Mouse (Mus musculus) neural tube, embryonic 13.5 days (tissue): ENCODE data around the gene Mboat2. TPM values are rescaled to one million over a fixed set of nuclear protein-coding genes. Genes with fewer than 3 reads are reported as not detected.
A peak's percentile ranks its signal among the peaks of the same experiment; 100 is the strongest.

Source experiments
- ATAC-seq: fragments of 200-750 bp; cut with Nextera tagmentation; 2 replicates; pipeline ENCODE4 v1.8.0; 2017; ENCODE audit warnings: low read depth, mild to moderate bottlenecking, moderate TSS enrichment, moderate library complexity
- H3K27ac ChIP-seq: fragments of 300-500 bp; sonication (generic); replicated peaks from 2 replicates; pipeline ENCODE4 v1.5.1; 2015; ENCODE audit warnings: moderate library complexity, mild to moderate bottlenecking, inconsistent platforms
- H3K27me3 ChIP-seq: fragments of 300-500 bp; sonication (generic); 2 replicates; pipeline ENCODE4 v1.6.1; 2015; ENCODE audit warnings: mild to moderate bottlenecking, inconsistent platforms
- H3K36me3 ChIP-seq: fragments of 300-500 bp; sonication (generic); 2 replicates; pipeline ENCODE4 v1.6.1; 2015; ENCODE audit warnings: mild to moderate bottlenecking, inconsistent platforms
- H3K4me1 ChIP-seq: fragments of 300-500 bp; sonication (generic); replicated peaks from 2 replicates; pipeline ENCODE4 v1.6.1; 2015; ENCODE audit warnings: inconsistent platforms
- H3K4me2 ChIP-seq: fragments of 300-500 bp; sonication (generic); 2 replicates; pipeline ENCODE4 v1.6.1; 2015; ENCODE audit warnings: inconsistent platforms, mild to moderate bottlenecking, moderate library complexity
- H3K4me3 ChIP-seq: fragments of 300-500 bp; sonication (generic); 2 replicates; pipeline ENCODE4 v1.5.1; 2015; ENCODE audit warnings: mild to moderate bottlenecking, inconsistent platforms
- H3K9ac ChIP-seq: fragments of 300-500 bp; sonication (generic); 2 replicates; pipeline ENCODE4 v1.6.1; 2015; ENCODE audit warnings: moderate library complexity, mild to moderate bottlenecking, inconsistent platforms
- H3K9me3 ChIP-seq: fragments of 300-500 bp; sonication (generic); 2 replicates; pipeline ENCODE4 v1.6.1; 2016; ENCODE audit warnings: inconsistent platforms
- WGBS: fragments of 180-500 bp; shearing (Covaris S2); methylation state at CpG from one replicate; pipeline ENCODE4 v1.1.7; 2015; 5-methylcytosine and 5-hydroxymethylcytosine counted together
- polyA plus RNA-seq: library from polyadenylated mRNA; unstranded; fragments of >200 nt; fragmentation: Nextera tagmentation; extraction: Ambion mirVana; gene quantifications from 2 replicates; pipeline ENCODE4 v1.2.1, GENCODE M21; 2015

Mboat2 gene
- polyA plus RNA-seq = 72.1 and 79.1 TPM in 2 replicates

- peak within 1 kb of the TSS; percentile 100 for H3K27ac ChIP-seq
- no peaks in the 10 kb centered on the region for H3K27me3 ChIP-seq
- 0% methylated on average over 24 of the region's 24 CpGs for WGBS
- H3K9me3 ChIP-seq = no peaks in the 10 kb centered on the region
- peak within 1 kb of the TSS; percentile 85 for H3K4me3 ChIP-seq
- peak within 1 kb of the TSS; percentile 80 for H3K4me2 ChIP-seq
- peak within 1 kb of the TSS; percentile 98 for H3K9ac ChIP-seq
- H3K4me1 ChIP-seq = peaks cover 61% of the 10 kb centered on the region
- H3K36me3 ChIP-seq = no peaks in the 10 kb centered on the region
- ATAC-seq = peak; percentile 55
These were observed at the start of gene Mboat2 for GRCm38 (mm10) chr12:24830766-24831152. TSS of gene Mboat2 (plus strand) at chr12:24830879.

GRCm38 (mm10) chr12:24783735-24784134 lies 46.9 kb upstream of the Mboat2 start:
- Histone ChIP-seq H3K9me3 (no peaks in the 10 kb centered on the region), H3K4me1 (peaks cover 24% of the 10 kb centered on the region), H3K27me3 (no peaks in the 10 kb centered on the region), H3K27ac (no peak overlapping the region), H3K36me3 (no peaks in the 10 kb centered on the region), H3K9ac (no peak overlapping the region), H3K4me3 (no peak overlapping the region), H3K4me2 (no peak overlapping the region)
- ATAC-seq = no peak
- 71% methylated on average over 4 of the region's 4 CpGs for WGBS

- H3K9ac ChIP-seq = no peak overlapping the region
- H3K4me1 ChIP-seq = peaks cover 12% of the 10 kb centered on the region
- no peaks in the 10 kb centered on the region for H3K36me3 ChIP-seq
- H3K4me3 ChIP-seq = no peak overlapping the region
- ATAC-seq = no peak
- H3K27me3 ChIP-seq = no peaks in the 10 kb centered on the region
- H3K4me2 ChIP-seq = no peak overlapping the region
- H3K9me3 ChIP-seq = no peaks in the 10 kb centered on the region
- no peak overlapping the region for H3K27ac ChIP-seq
- WGBS = 59% methylated on average over 5 of the region's 5 CpGs
These were observed 44.8 kb upstream of the Mboat2 start for GRCm38 (mm10) chr12:24785882-24786281.

- no peaks in the 10 kb centered on the region for H3K27me3 ChIP-seq
- no peaks in the 10 kb centered on the region for H3K36me3 ChIP-seq
- ATAC-seq = no peak
- H3K4me3 ChIP-seq = no peak overlapping the region
- H3K9me3 ChIP-seq = no peaks in the 10 kb centered on the region
- peaks cover 8% of the 10 kb centered on the region; the same call in 1 of the 2 replicates for H3K4me1 ChIP-seq
- WGBS = 11% methylated on average over 4 of the region's 4 CpGs
- H3K9ac ChIP-seq = no peak overlapping the region
- H3K27ac ChIP-seq = no peak overlapping the region
- H3K4me2 ChIP-seq = no peak overlapping the region
These were observed 44.4 kb upstream of the Mboat2 start for GRCm38 (mm10) chr12:24786316-24786715.

- 69% methylated on average over 1 of the region's 1 CpGs for WGBS
- Histone ChIP-seq H3K27me3 (no peaks in the 10 kb centered on the region), H3K9ac (no peak overlapping the region), H3K27ac (no peak overlapping the region), H3K9me3 (no peaks in the 10 kb centered on the region), H3K4me1 (peaks cover 8% of the 10 kb centered on the region; the same call in 1 of the 2 replicates), H3K4me3 (no peak overlapping the region), H3K4me2 (no peak overlapping the region), H3K36me3 (no peaks in the 10 kb centered on the region)
- ATAC-seq = no peak
These were observed 41.0 kb upstream of the Mboat2 start for GRCm38 (mm10) chr12:24789659-24790058.

- 38% methylated on average over 1 of the region's 1 CpGs for WGBS
- no peaks in the 10 kb centered on the region for H3K27me3 ChIP-seq
- no peak for ATAC-seq
These were observed 19.4 kb upstream of the Mboat2 start for GRCm38 (mm10) chr12:24811230-24811629.

GRCm38 (mm10) chr12:24811906-24812305 lies 18.8 kb upstream of the Mboat2 start:
- H3K27ac ChIP-seq = no peak overlapping the region
- no peaks in the 10 kb centered on the region for H3K27me3 ChIP-seq
- peaks cover 6% of the 10 kb centered on the region; the same call in 1 of the 2 replicates for H3K4me1 ChIP-seq
- no peak overlapping the region for H3K4me2 ChIP-seq
- no peak overlapping the region for H3K9ac ChIP-seq
- H3K9me3 ChIP-seq = no peaks in the 10 kb centered on the region
- no peak for ATAC-seq
- 0 out of 2 replicates have a peak, but pooled peaks cover 3% of the 10 kb centered on the region for H3K36me3 ChIP-seq
- WGBS = 75% methylated on average over 4 of the region's 4 CpGs
- no peak overlapping the region for H3K4me3 ChIP-seq

More at GRCm38 (mm10) chr12:24811230-24811629, 19.4 kb upstream of the Mboat2 start:
- Histone ChIP-seq H3K4me2 (no peak overlapping the region), H3K36me3 (no peaks in the 10 kb centered on the region), H3K9ac (no peak overlapping the region), H3K4me3 (no peak overlapping the region), H3K4me1 (peaks cover 6% of the 10 kb centered on the region; the same call in 1 of the 2 replicates), H3K9me3 (no peaks in the 10 kb centered on the region), H3K27ac (no peak overlapping the region)

GRCm38 (mm10) chr12:24822831-24823230 lies 7.8 kb upstream of the Mboat2 start:
- no peak overlapping the region for H3K27ac ChIP-seq
- ATAC-seq = no peak
- 82% methylated on average over 2 of the region's 2 CpGs for WGBS
- peaks cover 10% of the 10 kb centered on the region for H3K4me1 ChIP-seq
- H3K36me3 ChIP-seq = no peaks in the 10 kb centered on the region
- no peak overlapping the region for H3K4me3 ChIP-seq
- no peaks in the 10 kb centered on the region for H3K27me3 ChIP-seq
- H3K4me2 ChIP-seq = no peak overlapping the region
- H3K9me3 ChIP-seq = no peaks in the 10 kb centered on the region
- H3K9ac ChIP-seq = no peak overlapping the region

GRCm38 (mm10) chr12:24823636-24824354 lies 6.9 kb upstream of the Mboat2 start:
- 82% methylated on average over 3 of the region's 3 CpGs for WGBS
- H3K27me3 ChIP-seq = no peaks in the 10 kb centered on the region
- no peak overlapping the region for H3K4me2 ChIP-seq
- no peak overlapping the region for H3K27ac ChIP-seq
- no peak overlapping the region for H3K4me3 ChIP-seq
- no peaks in the 10 kb centered on the region for H3K36me3 ChIP-seq
- no peak for ATAC-seq
- peaks cover 16% of the 10 kb centered on the region for H3K4me1 ChIP-seq
- no peak overlapping the region for H3K9ac ChIP-seq
- no peaks in the 10 kb centered on the region for H3K9me3 ChIP-seq

GRCm38 (mm10) chr12:24830086-24830485 lies 593 bp upstream of the Mboat2 start:
- 43% methylated on average over 1 of the region's 1 CpGs for WGBS
- Histone ChIP-seq H3K27ac (peak overlapping the region; percentile 100), H3K4me2 (peak overlapping the region; percentile 80), H3K4me3 (peak overlapping the region; percentile 85), H3K9ac (peak overlapping the region; percentile 98), H3K9me3 (no peaks in the 10 kb centered on the region), H3K4me1 (peaks cover 57% of the 10 kb centered on the region), H3K27me3 (no peaks in the 10 kb centered on the region), H3K36me3 (no peaks in the 10 kb centered on the region)
- no peak for ATAC-seq

GRCm38 (mm10) chr12:24831153-24831963 lies 679 bp downstream of the Mboat2 start:
- peak overlapping the region; percentile 85 for H3K4me3 ChIP-seq
- under 1% methylated on average over 72 of the region's 95 CpGs for WGBS
- H3K4me2 ChIP-seq = peak overlapping the region; percentile 80
- peaks cover 61% of the 10 kb centered on the region for H3K4me1 ChIP-seq
- peak overlapping the region; percentile 100 for H3K27ac ChIP-seq
- H3K36me3 ChIP-seq = no peaks in the 10 kb centered on the region
- H3K9me3 ChIP-seq = no peaks in the 10 kb centered on the region
- ATAC-seq = peak; percentile 99
- H3K9ac ChIP-seq = peak overlapping the region; percentile 98
- H3K27me3 ChIP-seq = no peaks in the 10 kb centered on the region

- H3K27me3 ChIP-seq = no peaks in the 10 kb centered on the region
- H3K9ac ChIP-seq = peak overlapping the region; percentile 92
- no peaks in the 10 kb centered on the region for H3K9me3 ChIP-seq
- H3K36me3 ChIP-seq = no peaks in the 10 kb centered on the region
- peak overlapping the region; percentile 85 for H3K4me3 ChIP-seq
- H3K4me2 ChIP-seq = peak overlapping the region; percentile 76
- ATAC-seq = no peak
- WGBS = 0% methylated on average over 32 of the region's 32 CpGs
- H3K4me1 ChIP-seq = peaks cover 58% of the 10 kb centered on the region
- peak overlapping the region; percentile 97 for H3K27ac ChIP-seq
These were observed 1.3 kb downstream of the Mboat2 start for GRCm38 (mm10) chr12:24831964-24832427.
